Mouse (Mus musculus) heart, postnatal 0 days (tissue): ENCODE data around the gene Gm10203. TPM values are rescaled to one million over a fixed set of nuclear protein-coding genes. Genes with fewer than 3 reads are reported as not detected.

ENCODE experiments used
- ATAC-seq: fragments of 200-750 bp; cut with Nextera tagmentation; 2 replicates; pipeline ENCODE4 v1.8.0; 2017; ENCODE audit warnings: low read depth, moderate number of reproducible peaks, moderate library complexity; ENCODE audit not compliant: insufficient read depth
- DNase-seq: peaks from one replicate; pipeline ENCODE4 v3.0.0-alpha.2; 2016; ENCODE audit warnings: low spot score
- H3K27ac ChIP-seq: fragments of 300-500 bp; sonication (generic); 2 replicates; pipeline ENCODE4 v1.5.1; 2014; ENCODE audit warnings: low read depth, mild to moderate bottlenecking
- H3K27me3 ChIP-seq: fragments of 300-500 bp; sonication (generic); 2 replicates; pipeline ENCODE4 v1.6.1; 2014; ENCODE audit warnings: low read length, mixed read lengths; ENCODE audit not compliant: control insufficient read depth, insufficient read depth
- H3K36me3 ChIP-seq: fragments of 300-500 bp; sonication (generic); replicated peaks from 2 replicates; pipeline ENCODE4 v1.6.1; 2014; ENCODE audit warnings: low read length, mixed read lengths; ENCODE audit not compliant: control insufficient read depth, insufficient read depth
- H3K4me1 ChIP-seq: fragments of 300-500 bp; sonication (generic); 2 replicates; pipeline ENCODE4 v1.6.1; 2014; ENCODE audit warnings: antibody characterized with exemption; ENCODE audit not compliant: control insufficient read depth, insufficient read depth
- H3K4me2 ChIP-seq: fragments of 300-500 bp; sonication (generic); 2 replicates; pipeline ENCODE4 v1.6.1; 2014; ENCODE audit warnings: low read depth, mild to moderate bottlenecking, low read length, moderate library complexity
- H3K4me3 ChIP-seq: fragments of 300-500 bp; sonication (generic); 2 replicates; pipeline ENCODE4 v1.5.1; 2014; ENCODE audit warnings: low read depth, low read length
- H3K9ac ChIP-seq: fragments of 300-500 bp; sonication (generic); replicated peaks from 2 replicates; pipeline ENCODE4 v1.6.1; 2014; ENCODE audit warnings: low read depth, low read length, mixed read lengths
- H3K9me3 ChIP-seq: fragments of 300-500 bp; sonication (generic); replicated peaks from 2 replicates; pipeline ENCODE4 v1.6.1; 2016; ENCODE audit warnings: low read length; ENCODE audit not compliant: control insufficient read depth
- CTCF ChIP-seq: IDR thresholded peaks from 2 replicates; pipeline ENCODE4 v1.5.1; 2016; ENCODE audit warnings: antibody characterized with exemption, control low read depth, low read depth
- EP300 ChIP-seq: IDR thresholded peaks from 2 replicates; pipeline ENCODE4 v1.6.1; 2016; ENCODE audit warnings: antibody characterized with exemption, low read depth
- whole genome bisulfite sequencing: fragments of 180-500 bp; shearing (Covaris S2); extraction: QIAGEN DNeasy Blood & Tissue Kit; methylation state at CpG from one replicate; pipeline ENCODE4 v1.1.7; 2014; 5-methylcytosine and 5-hydroxymethylcytosine counted together
- polyA plus RNA-seq: library from polyadenylated mRNA; unstranded; fragments of >200 nt; fragmentation: Nextera tagmentation; extraction: Ambion mirVana; gene quantifications from 2 replicates; pipeline ENCODE4 v1.2.1, GENCODE M21; 2015
- total RNA-seq: library from RNA; depleted of rRNA; stranded (reverse); fragments of >200 nt; gene quantifications from 2 replicates; pipeline ENCODE4 v1.2.3, GENCODE M21; 2014; ENCODE audit warnings: low replicate concordance

Gm10203 gene
- total and polyA plus RNA-seq, 2 experiments from 2014 or later = not detected

DNA sequence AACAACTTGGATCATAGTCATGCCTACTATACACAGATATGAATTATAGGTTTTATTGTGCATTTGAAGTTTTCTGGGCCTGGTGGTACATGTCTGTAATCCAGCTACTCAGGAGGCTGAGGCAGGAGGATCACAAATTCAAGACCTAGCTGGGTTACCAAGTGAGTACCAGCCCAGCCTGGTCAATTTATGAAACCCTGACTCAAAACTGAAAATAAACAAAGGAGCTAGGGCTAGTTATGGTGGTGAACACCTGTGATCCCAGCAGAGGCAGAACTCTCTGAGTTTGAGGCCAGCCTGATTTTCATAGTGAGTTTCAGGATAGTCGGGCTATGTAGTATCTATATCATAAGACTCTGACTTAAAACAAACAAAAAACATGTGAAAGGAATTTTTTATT lies 32.7 kb upstream of the Gm10203 start:
- ATAC-seq = no peak
- 93% methylated on average over 1 of the region's 1 CpGs for WGBS

DNA sequence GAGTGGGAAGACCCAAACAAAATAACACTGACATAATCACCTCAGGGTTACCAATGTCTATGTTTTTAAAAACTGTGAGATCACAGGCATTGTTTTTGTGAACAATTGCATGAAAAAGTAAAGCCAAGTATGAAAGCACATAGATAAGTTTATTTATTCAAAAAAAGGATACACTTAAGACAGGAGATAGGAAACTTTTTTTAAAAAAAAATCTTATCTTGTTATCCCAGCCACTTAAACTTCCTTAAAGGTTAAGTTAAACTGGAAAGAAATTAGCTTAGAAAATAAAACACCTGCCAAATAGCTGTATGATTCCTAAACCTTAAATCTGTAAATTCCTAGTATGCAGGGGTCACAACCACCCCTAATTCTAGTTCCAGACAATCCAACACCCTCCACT lies 31.0 kb upstream of the Gm10203 start:
- H3K27ac ChIP-seq = 0 out of 2 replicates have a peak overlapping the region, but pooled peaks have one; percentile 30
- no peak overlapping the region for H3K9ac ChIP-seq
- DNase-seq = no peak
- peaks cover 11% of the 10 kb centered on the region; the same call in 1 of the 2 replicates for H3K4me1 ChIP-seq
- H3K4me3 ChIP-seq = 0 out of 2 replicates have a peak overlapping the region, but pooled peaks have one; percentile 9
- no peaks in the 10 kb centered on the region for H3K9me3 ChIP-seq
- no peaks in the 10 kb centered on the region for H3K27me3 ChIP-seq
- TF ChIP-seq CTCF (no peak), EP300 (no peak)
- H3K36me3 ChIP-seq = no peaks in the 10 kb centered on the region
- H3K4me2 ChIP-seq = peak overlapping the region; percentile 83; the same call in 1 of the 2 replicates
- ATAC-seq = no peak

More for the DNA sequence above, 32.7 kb upstream of the Gm10203 start:
- Histone ChIP-seq H3K4me3 (no peak overlapping the region), H3K4me1 (peaks cover 11% of the 10 kb centered on the region; the same call in 1 of the 2 replicates), H3K27ac (no peak overlapping the region), H3K4me2 (no peak overlapping the region), H3K9ac (no peak overlapping the region), H3K9me3 (no peaks in the 10 kb centered on the region), H3K27me3 (no peaks in the 10 kb centered on the region), H3K36me3 (no peaks in the 10 kb centered on the region)
- no peak for DNase-seq
- no peak for TF ChIP-seq CTCF
- no peak for TF ChIP-seq EP300

DNA sequence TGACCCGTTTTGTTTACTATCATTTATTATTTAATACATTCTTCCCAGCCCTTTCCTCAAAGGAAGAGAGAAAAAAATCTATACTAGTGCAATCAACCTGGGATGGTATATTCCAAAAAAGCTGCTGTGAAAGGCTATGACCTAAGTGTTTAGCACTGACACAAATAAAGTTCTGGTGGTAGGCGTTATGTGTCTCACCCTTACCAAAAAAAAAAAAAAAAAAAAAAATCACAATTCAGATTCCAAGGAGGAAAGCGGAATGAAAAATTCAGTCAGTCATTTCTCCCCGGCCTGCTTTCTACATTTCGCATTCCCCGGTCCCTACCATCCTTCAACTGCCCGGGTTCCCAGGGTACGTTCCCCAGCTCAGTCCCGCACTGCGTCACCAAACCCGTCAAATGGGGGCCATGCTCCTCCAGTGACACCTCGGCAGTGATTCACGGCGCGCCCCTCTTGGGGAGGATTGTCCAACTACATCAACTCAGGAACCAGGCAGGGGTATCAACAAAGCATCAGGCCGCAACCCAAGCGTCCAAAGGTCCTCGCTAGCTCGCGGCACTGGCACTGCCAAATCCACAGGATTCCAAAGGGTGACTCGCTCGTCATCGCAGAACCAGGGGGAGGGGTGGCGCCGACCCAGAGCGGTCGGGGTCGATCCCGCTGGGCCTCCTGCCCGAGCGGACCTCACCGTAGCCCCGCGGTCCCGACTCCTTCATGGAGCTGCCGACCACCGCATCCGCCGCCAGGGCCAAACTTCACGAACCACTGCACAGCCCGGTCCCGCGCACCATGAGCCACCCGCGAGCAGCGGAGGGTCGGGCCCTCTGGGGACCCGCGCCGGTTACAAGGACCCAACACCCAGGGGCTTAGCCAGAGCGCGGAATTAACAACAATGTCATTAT lies 29.5 kb upstream of the Gm10203 start:
- peak overlapping the region; percentile 92 for H3K4me3 ChIP-seq
- DNase-seq (peak; percentile 41), ATAC-seq (peak; percentile 31)
- 1% methylated on average over 52 of the region's 52 CpGs for WGBS
- H3K4me1 ChIP-seq = no peaks in the 10 kb centered on the region
- no peaks in the 10 kb centered on the region for H3K27me3 ChIP-seq
- H3K4me2 ChIP-seq = peak overlapping the region; percentile 83
- peak overlapping the region; percentile 94 for H3K27ac ChIP-seq
- no peaks in the 10 kb centered on the region for H3K36me3 ChIP-seq
- no peaks in the 10 kb centered on the region for H3K9me3 ChIP-seq
- peak overlapping the region; percentile 91 for H3K9ac ChIP-seq
- TF ChIP-seq CTCF (no peak), EP300 (no peak)

DNA sequence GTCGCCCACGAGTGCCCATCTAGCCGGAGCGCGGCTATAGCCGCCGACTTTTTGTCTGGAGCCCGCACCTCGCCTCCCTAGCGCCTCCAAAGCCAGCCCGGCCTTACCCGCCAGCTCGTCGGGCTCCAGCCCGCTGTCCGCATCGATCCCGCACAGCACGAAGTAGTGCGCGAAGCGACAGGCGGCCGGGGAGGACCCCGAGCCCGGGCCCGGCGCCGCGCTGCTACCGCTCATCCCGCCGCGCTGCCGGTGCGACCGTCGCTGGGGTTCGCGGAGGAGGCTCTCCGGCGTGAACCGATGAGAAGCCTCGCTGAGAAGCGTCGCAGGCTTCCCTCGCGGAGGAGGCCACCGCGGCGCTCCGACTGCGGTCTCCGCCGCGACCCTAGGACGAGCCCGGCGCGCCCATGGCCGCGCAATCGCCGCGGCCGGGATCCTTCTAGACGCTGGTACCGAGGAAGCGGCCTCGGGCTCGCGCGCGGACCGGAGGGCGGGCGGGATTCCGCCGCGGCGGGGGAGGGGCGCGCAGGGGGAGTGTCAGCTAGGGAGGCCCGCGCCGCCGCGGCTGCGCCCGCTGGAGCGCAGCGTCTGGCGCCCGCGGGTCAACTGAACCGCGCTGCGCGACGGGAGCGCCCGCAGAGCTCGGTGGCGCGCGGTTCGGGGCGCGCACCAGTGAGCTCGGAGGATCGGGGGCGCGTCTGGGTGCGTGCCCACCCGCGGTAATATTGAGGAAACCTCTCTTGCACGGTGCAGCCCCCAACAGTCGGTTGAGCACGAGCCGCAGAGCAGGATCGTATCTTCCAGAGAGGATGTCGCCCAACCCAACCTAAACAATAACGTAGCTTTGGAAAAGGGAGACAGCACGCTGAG lies 28.7 kb upstream of the Gm10203 start, which contains the start of gene Dennd5b:
TSS of gene Dennd5b (minus strand) at position 605 of the 867 bp plus-strand sequence.
- under 1% methylated on average over 101 of the region's 124 CpGs for WGBS
- H3K4me2 ChIP-seq = peak within 1 kb of the TSS; percentile 83
- peak within 1 kb of the TSS; percentile 91 for H3K9ac ChIP-seq
- H3K4me3 ChIP-seq = peak within 1 kb of the TSS; percentile 92
- peak; percentile 73 for DNase-seq
- H3K36me3 ChIP-seq = no peaks in the 10 kb centered on the region
- no peaks in the 10 kb centered on the region for H3K9me3 ChIP-seq
- ATAC-seq = peak; percentile 90
- TF ChIP-seq EP300 (no peak), CTCF (no peak)
- H3K27me3 ChIP-seq = no peaks in the 10 kb centered on the region
- H3K27ac ChIP-seq = peak within 1 kb of the TSS; percentile 94
- no peaks in the 10 kb centered on the region for H3K4me1 ChIP-seq

DNA sequence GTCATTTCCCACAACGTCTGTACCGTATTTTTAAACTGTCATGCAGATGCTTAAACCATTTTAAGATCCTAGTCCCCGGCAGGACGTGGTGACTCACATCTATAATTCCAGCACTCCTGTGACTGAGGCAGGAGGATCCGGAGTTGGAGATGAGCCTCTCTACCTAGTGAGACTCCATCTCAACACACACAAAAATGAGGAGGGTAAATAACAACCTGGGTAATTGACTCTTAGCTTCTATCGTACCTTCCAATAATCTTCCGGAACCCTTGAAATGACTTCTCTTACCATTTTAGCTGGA lies 28.1 kb upstream of the Gm10203 start:
- WGBS = 9% methylated on average over 7 of the region's 7 CpGs
- TF ChIP-seq CTCF = no peak
- no peak for TF ChIP-seq EP300
- Histone ChIP-seq H3K27me3 (no peaks in the 10 kb centered on the region), H3K27ac (peak overlapping the region; percentile 94), H3K4me1 (no peaks in the 10 kb centered on the region), H3K4me2 (peak overlapping the region; percentile 83), H3K9me3 (no peaks in the 10 kb centered on the region), H3K4me3 (peak overlapping the region; percentile 92), H3K36me3 (no peaks in the 10 kb centered on the region), H3K9ac (peak overlapping the region; percentile 91)
- DNase-seq = no peak
- no peak for ATAC-seq
